Mouse (Mus musculus): Measurements from ENCODE around the gene Scgb1b19. TPM values are rescaled to one million over a fixed set of nuclear protein-coding genes. Genes with fewer than 3 reads are reported as not detected.

Scgb1b19 gene
- total RNA-seq (2023): not detected

DNA sequence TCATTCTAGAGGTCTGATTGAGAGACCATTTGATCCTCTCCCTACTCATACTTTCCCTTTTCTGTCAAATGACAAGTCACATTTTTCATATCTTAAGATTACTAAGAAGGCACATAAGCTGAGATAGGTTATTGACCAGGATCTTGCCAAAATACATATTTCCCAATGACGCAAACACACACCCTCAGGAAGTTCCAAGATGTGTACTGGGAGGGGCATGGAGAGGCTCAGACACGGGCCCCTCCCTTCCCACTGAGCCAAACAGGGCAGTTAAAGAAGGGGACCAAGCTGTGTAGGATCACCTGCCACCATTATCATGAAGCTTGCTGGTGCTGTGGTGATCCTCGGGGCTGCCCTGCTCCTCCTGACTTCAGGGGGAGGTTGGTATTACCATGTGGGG is at the start of gene Scgb1b19:
TSS of gene Scgb1b19 (plus strand) at position 301 of the 400 bp plus-strand sequence.

DNA sequence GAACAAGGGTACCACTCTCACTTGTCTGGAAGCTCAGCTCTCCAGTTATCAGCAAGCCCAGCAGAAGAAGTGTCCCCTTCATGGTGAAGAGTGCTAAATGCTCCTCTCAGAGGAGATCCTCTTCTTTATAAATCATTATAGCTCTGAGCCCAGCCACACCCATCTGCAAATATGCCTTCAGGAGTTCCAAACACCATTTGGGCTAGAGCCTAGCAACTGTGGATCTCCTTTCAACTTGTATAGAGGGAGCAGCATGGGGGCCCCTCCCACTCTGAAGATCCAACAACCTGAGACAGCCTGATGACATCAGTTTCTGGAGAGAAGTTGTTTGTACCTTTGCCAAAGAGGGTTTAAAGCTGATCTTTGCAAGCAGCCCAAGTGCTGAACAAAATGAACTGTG is 6.9 kb upstream of the Scgb1b19 start, which contains the start of gene Scgb2b19:
TSS of gene Scgb2b19 (minus strand) at position 101 of the 400 bp plus-strand sequence.

Other genes starting within 250 kb of the Scgb1b19 start
- not detected for gene Scgb2b17, start 230.7 kb upstream of the Scgb1b19 start, total RNA-seq (2023)
- not detected for gene Scgb1b17, start 223.8 kb upstream of the Scgb1b19 start, total RNA-seq (2023)
- gene Scgb2b18, start 113.4 kb upstream of the Scgb1b19 start, total RNA-seq (2023): not detected
- gene Scgb1b18, start 101.7 kb upstream of the Scgb1b19 start, total RNA-seq (2023): not detected
- not detected for gene Scgb2b19, start 7.0 kb upstream of the Scgb1b19 start, total RNA-seq (2023)
- not detected for gene Scgb2b20, start 79.0 kb downstream of the Scgb1b19 start, total RNA-seq (2023)
- gene Scgb1b20, start 85.9 kb downstream of the Scgb1b19 start, total RNA-seq (2023): not detected
- gene Scgb2b21, start 233.2 kb downstream of the Scgb1b19 start, total RNA-seq (2023): not detected

Data from neutrophil, adult 83 days (primary cell).